Mouse (Mus musculus) thymus, adult 2 months (tissue): ENCODE data around the gene Uso1.

Source experiments
- CTCF ChIP-seq: fragments of 200-500 bp; IDR thresholded peaks from 2 replicates; pipeline ENCODE4 v1.5.1; 2012; ENCODE audit warnings: mild to moderate bottlenecking, control low read depth, low read length, moderate library complexity, borderline replicate concordance; ENCODE audit not compliant: control insufficient read depth, poor library complexity, insufficient read depth; ENCODE audit errors: extremely low read depth
- POLR2A ChIP-seq: fragments of 200-500 bp; IDR thresholded peaks from 2 replicates; pipeline ENCODE4 v1.6.1; 2012; ENCODE audit warnings: mild to moderate bottlenecking, low read length, control low read depth, moderate library complexity; ENCODE audit not compliant: control insufficient read depth, poor library complexity, insufficient read depth; ENCODE audit errors: extremely low read depth

DNA sequence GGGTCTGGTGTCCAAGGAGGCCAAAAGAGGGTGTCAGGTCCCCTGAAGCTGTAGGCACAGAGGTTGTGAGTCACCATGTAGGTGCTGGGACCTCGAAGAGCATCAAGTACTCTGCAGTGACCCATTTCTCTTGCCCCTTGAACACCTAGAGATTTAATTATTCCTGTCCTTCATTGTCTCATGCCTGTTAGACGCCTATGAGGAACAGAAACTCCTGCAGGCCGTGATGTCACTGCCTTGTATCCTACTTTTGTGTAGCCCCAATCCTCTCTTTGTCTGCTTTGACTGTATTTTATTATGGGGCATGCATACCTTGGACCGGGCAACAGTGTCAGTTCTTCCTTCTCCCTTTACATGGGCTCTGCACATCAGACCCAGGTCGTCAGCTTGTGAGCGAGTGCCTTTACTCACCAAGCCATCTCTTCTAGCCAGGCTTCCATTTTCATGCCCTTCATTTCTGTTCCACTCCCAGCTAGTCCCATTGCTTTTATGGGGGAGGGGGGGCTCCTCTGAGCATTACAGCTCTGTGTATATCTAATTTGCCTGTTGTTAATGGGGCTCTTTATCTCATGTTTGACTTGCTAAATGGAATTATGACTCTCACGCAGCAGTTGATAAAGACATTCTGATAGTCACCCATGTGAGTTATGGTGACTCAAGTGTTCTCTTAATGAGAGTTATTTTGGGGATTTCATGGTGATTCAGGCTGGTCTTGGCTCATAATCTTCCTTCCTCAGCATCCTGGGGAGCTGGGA is 7.4 kb downstream of the Uso1 start:
- TF ChIP-seq CTCF (no peak), POLR2A (no peak)
